Mouse (Mus musculus) layer of hippocampus, adult 18-20 months (tissue): ENCODE measurements at regions not wholly inside any gene's neighbourhood (a gene's known extent, or its start where the extent isn't known, plus 50 kb on each side); places are given as distances from the start of the nearest gene placed in this dataset.

Source experiments
- DNase-seq, 2 experiments: peaks; one replicate each; pipeline ENCODE4 v3.0.0; 2022; ENCODE audit warnings: low spot score in 2 of 2

- no peak for DNase-seq
Observed at GRCm38 (mm10) chr14:48942882-48943281, 123.0 kb upstream of the Ap5m1 start.

GRCm38 (mm10) chr14:48930886-48931285 is 135.0 kb upstream of the Ap5m1 start:
- no peak for DNase-seq

GRCm38 (mm10) chr14:48925870-48926269 is 140.0 kb upstream of the Ap5m1 start:
- no peak for DNase-seq

GRCm38 (mm10) chr14:48909420-48909819 is 156.5 kb upstream of the Ap5m1 start:
- DNase-seq: no peak

GRCm38 (mm10) chr14:48907991-48908698 is 157.8 kb upstream of the Ap5m1 start:
- DNase-seq: no peak

- DNase-seq: no peak
Observed at GRCm38 (mm10) chr14:48907403-48907973, 158.4 kb upstream of the Ap5m1 start.

GRCm38 (mm10) chr14:48906956-48907355 is 158.9 kb upstream of the Ap5m1 start:
- no peak for DNase-seq

GRCm38 (mm10) chr14:48904576-48904975 is 161.3 kb upstream of the Ap5m1 start:
- DNase-seq: no peak

- no peak for DNase-seq
Observed at GRCm38 (mm10) chr14:48903526-48903925, 162.4 kb upstream of the Ap5m1 start.

- no peak for DNase-seq
Observed at GRCm38 (mm10) chr14:48900201-48900600, 165.7 kb upstream of the Ap5m1 start.

GRCm38 (mm10) chr14:48897140-48897539 is 168.8 kb upstream of the Ap5m1 start:
- DNase-seq: no peak

GRCm38 (mm10) chr14:48896235-48896634 is 169.7 kb upstream of the Ap5m1 start:
- DNase-seq: no peak

GRCm38 (mm10) chr14:48891216-48891615 is 174.7 kb upstream of the Ap5m1 start:
- no peak for DNase-seq

GRCm38 (mm10) chr14:48888954-48889353 is 176.9 kb upstream of the Ap5m1 start:
- DNase-seq: peak in 1 of 2 experiments; percentile 18

GRCm38 (mm10) chr14:48880041-48880440 is 185.9 kb upstream of the Ap5m1 start:
- DNase-seq: no peak

- no peak for DNase-seq
Observed at GRCm38 (mm10) chr14:48877998-48878657, 187.8 kb upstream of the Ap5m1 start.

GRCm38 (mm10) chr14:48871313-48871712 is 194.6 kb upstream of the Ap5m1 start:
- no peak for DNase-seq

- no peak for DNase-seq
Observed at GRCm38 (mm10) chr14:48869956-48870355, 195.9 kb upstream of the Ap5m1 start.

- no peak for DNase-seq
Observed at GRCm38 (mm10) chr14:48855453-48855852, 181.8 kb upstream of the Otx2 start.

GRCm38 (mm10) chr14:48854188-48854924 is 180.7 kb upstream of the Otx2 start:
- no peak for DNase-seq

- DNase-seq: no peak
Observed at GRCm38 (mm10) chr14:48853479-48854187, 180.0 kb upstream of the Otx2 start.
